Mouse (Mus musculus) small intestine, adult 2 months (tissue): ENCODE results near the gene Urad.

Source experiments
- CTCF ChIP-seq: fragments of 200-500 bp; IDR thresholded peaks from 2 replicates; pipeline ENCODE4 v1.5.1; 2012; ENCODE audit warnings: low read depth, mild to moderate bottlenecking, control low read depth, inconsistent platforms, low read length, moderate library complexity, mixed read lengths; ENCODE audit not compliant: insufficient replicate concordance, insufficient read length; ENCODE audit errors: extremely low read depth
- POLR2A ChIP-seq: fragments of 200-500 bp; IDR thresholded peaks from 2 replicates; pipeline ENCODE4 v1.6.1; 2012; ENCODE audit warnings: low read depth, mild to moderate bottlenecking, control low read depth, inconsistent platforms, low read length, moderate library complexity

DNA sequence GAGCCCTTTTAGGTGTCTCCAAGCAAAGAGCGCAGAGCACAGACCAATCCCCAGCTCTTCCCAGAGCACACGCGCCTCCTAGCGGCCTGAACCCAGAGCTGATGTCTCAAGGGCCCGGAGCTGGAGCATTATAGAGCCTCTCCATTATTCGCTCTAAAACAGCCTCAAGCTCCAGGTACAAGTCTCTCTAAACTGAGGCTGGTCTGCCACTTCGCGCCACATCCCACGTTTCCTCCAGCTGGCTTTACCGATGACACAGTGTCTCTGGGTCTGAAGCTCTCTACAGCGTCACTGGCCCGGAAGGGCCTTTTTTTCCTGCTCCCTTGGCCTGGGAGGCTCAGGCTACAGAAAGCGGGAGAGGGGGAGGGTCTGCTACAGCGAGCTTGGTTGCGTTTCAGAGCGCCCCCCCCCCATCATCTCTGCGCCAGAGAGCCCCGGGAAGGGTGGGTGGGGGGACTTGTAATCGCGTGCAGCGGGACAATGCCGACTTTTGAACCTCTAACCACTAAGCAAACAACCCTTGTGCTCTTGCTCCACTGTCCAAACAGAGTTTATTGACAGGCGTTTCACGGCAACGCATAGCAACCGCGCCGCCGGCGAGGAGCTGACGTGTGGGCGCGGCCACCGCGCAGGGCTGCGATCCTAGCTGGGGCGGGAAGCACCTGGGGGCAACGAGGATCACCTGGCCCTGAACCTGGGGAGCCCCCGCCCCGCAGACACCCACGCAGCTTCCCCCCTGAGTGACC lies 22.8 kb downstream of the Urad start:
- TF ChIP-seq CTCF (peak; percentile 77), POLR2A (no peak; the same call in 1 of the 2 replicates)
